Mouse (Mus musculus) hindbrain, embryonic 11.5 days (tissue): Measurements from ENCODE around the gene Morc1. TPM values are rescaled to one million over a fixed set of nuclear protein-coding genes. Genes with fewer than 3 reads are reported as not detected.

Source experiments
- ATAC-seq: fragments of 200-750 bp; cut with Nextera tagmentation; 2 replicates; pipeline ENCODE4 v1.8.0; 2017; ENCODE audit warnings: mild to moderate bottlenecking, moderate TSS enrichment, moderate library complexity; ENCODE audit not compliant: low FRiP score
- DNase-seq: peaks from one replicate; pipeline ENCODE4 v3.0.0-alpha.2; 2015; ENCODE audit warnings: low spot score
- H3K27ac ChIP-seq: fragments of 300-500 bp; sonication (generic); 2 replicates; pipeline ENCODE4 v1.5.1; 2014; ENCODE audit warnings: mild to moderate bottlenecking, low read depth, low read length
- H3K27me3 ChIP-seq: fragments of 300-500 bp; sonication (generic); 2 replicates; pipeline ENCODE4 v1.6.1; 2014; ENCODE audit warnings: mild to moderate bottlenecking, low read length, moderate library complexity, mixed read lengths; ENCODE audit not compliant: control insufficient read depth, insufficient read depth
- H3K36me3 ChIP-seq: fragments of 300-500 bp; sonication (generic); 2 replicates; pipeline ENCODE4 v1.6.1; 2014; ENCODE audit warnings: mild to moderate bottlenecking, low read length, moderate library complexity, mixed read lengths; ENCODE audit not compliant: control insufficient read depth, insufficient read depth
- H3K4me1 ChIP-seq: fragments of 300-500 bp; sonication (generic); replicated peaks from 2 replicates; pipeline ENCODE4 v1.6.1; 2014; ENCODE audit warnings: low read length, mixed read lengths; ENCODE audit not compliant: control insufficient read depth, insufficient read depth
- H3K4me2 ChIP-seq: fragments of 300-500 bp; sonication (generic); replicated peaks from 2 replicates; pipeline ENCODE4 v1.6.1; 2014; ENCODE audit warnings: mild to moderate bottlenecking, low read depth, low read length
- H3K4me3 ChIP-seq: fragments of 300-500 bp; sonication (generic); 2 replicates; pipeline ENCODE4 v1.5.1; 2014; ENCODE audit warnings: low read depth, low read length
- H3K9ac ChIP-seq: fragments of 300-500 bp; sonication (generic); 2 replicates; pipeline ENCODE4 v1.6.1; 2014; ENCODE audit warnings: low read depth, low read length
- H3K9me3 ChIP-seq: fragments of 300-500 bp; sonication (generic); 2 replicates; pipeline ENCODE4 v1.6.1; 2016; ENCODE audit warnings: low read length; ENCODE audit not compliant: control insufficient read depth
- WGBS: fragments of 180-500 bp; shearing (Covaris S2); extraction: QIAGEN DNeasy Blood & Tissue Kit; methylation state at CpG from one replicate; pipeline ENCODE4 v1.1.7; 2014; 5-methylcytosine and 5-hydroxymethylcytosine counted together
- polyA plus RNA-seq: library from polyadenylated mRNA; unstranded; fragments of >200 nt; fragmentation: Nextera tagmentation; extraction: Ambion mirVana; gene quantifications from 2 replicates; pipeline ENCODE4 v1.2.1, GENCODE M21; 2014

Gene Morc1
- polyA plus RNA-seq, 1 experiment from 2014 or later: not detected

- H3K27me3 ChIP-seq: no peaks in the 10 kb centered on the region
- H3K9me3 ChIP-seq: no peaks in the 10 kb centered on the region
- H3K9ac ChIP-seq: no peak overlapping the region
- 61% methylated on average over 4 of the region's 4 CpGs for WGBS
- H3K4me1 ChIP-seq: no peaks in the 10 kb centered on the region
- H3K4me2 ChIP-seq: no peak overlapping the region
- DNase-seq (no peak), ATAC-seq (no peak)
- H3K27ac ChIP-seq: no peak overlapping the region
- no peak overlapping the region for H3K4me3 ChIP-seq
- no peaks in the 10 kb centered on the region for H3K36me3 ChIP-seq
Observed at GRCm38 (mm10) chr16:48606476-48607038, 175.5 kb downstream of the Morc1 start.

- 89% methylated on average over 3 of the region's 3 CpGs for WGBS
- ATAC-seq: no peak
- no peak overlapping the region for H3K27ac ChIP-seq
- no peaks in the 10 kb centered on the region for H3K9me3 ChIP-seq
- H3K9ac ChIP-seq: no peak overlapping the region
- H3K36me3 ChIP-seq: no peaks in the 10 kb centered on the region
- no peaks in the 10 kb centered on the region for H3K4me1 ChIP-seq
- no peak for DNase-seq
- no peak overlapping the region for H3K4me2 ChIP-seq
- H3K4me3 ChIP-seq: no peak overlapping the region
- no peaks in the 10 kb centered on the region for H3K27me3 ChIP-seq
Observed at GRCm38 (mm10) chr16:48608224-48608623, 177.2 kb downstream of the Morc1 start.

GRCm38 (mm10) chr16:48610866-48611265 lies 179.8 kb downstream of the Morc1 start:
- no peaks in the 10 kb centered on the region for H3K9me3 ChIP-seq

GRCm38 (mm10) chr16:48611436-48611835 lies 180.4 kb downstream of the Morc1 start:
- Histone ChIP-seq H3K9me3 (no peaks in the 10 kb centered on the region), H3K9ac (no peak overlapping the region), H3K4me1 (no peaks in the 10 kb centered on the region), H3K4me3 (no peak overlapping the region), H3K36me3 (no peaks in the 10 kb centered on the region), H3K27ac (no peak overlapping the region), H3K27me3 (no peaks in the 10 kb centered on the region), H3K4me2 (no peak overlapping the region)
- no peak for ATAC-seq
- WGBS: 93% methylated on average over 2 of the region's 2 CpGs
- DNase-seq: no peak

More at GRCm38 (mm10) chr16:48610866-48611265, 179.8 kb downstream of the Morc1 start:
- Histone ChIP-seq H3K9ac (no peak overlapping the region), H3K4me3 (no peak overlapping the region), H3K4me1 (no peaks in the 10 kb centered on the region), H3K27me3 (no peaks in the 10 kb centered on the region), H3K27ac (no peak overlapping the region), H3K36me3 (no peaks in the 10 kb centered on the region), H3K4me2 (no peak overlapping the region)
- DNase-seq: no peak
- 86% methylated on average over 1 of the region's 1 CpGs for WGBS
- ATAC-seq: no peak

GRCm38 (mm10) chr16:48613783-48614182 lies 182.7 kb downstream of the Morc1 start:
- 36% methylated on average over 1 of the region's 1 CpGs for WGBS
- no peaks in the 10 kb centered on the region for H3K4me1 ChIP-seq
- no peak overlapping the region for H3K27ac ChIP-seq
- DNase-seq: no peak
- H3K9ac ChIP-seq: no peak overlapping the region
- no peaks in the 10 kb centered on the region for H3K36me3 ChIP-seq
- no peaks in the 10 kb centered on the region for H3K27me3 ChIP-seq
- ATAC-seq: no peak
- no peak overlapping the region for H3K4me2 ChIP-seq
- H3K4me3 ChIP-seq: no peak overlapping the region
- H3K9me3 ChIP-seq: no peaks in the 10 kb centered on the region

GRCm38 (mm10) chr16:48620510-48620909 lies 189.5 kb downstream of the Morc1 start:
- H3K4me1 ChIP-seq: no peaks in the 10 kb centered on the region
- H3K9me3 ChIP-seq: no peaks in the 10 kb centered on the region
- ATAC-seq: no peak
- H3K4me2 ChIP-seq: no peak overlapping the region
- WGBS: 59% methylated on average over 8 of the region's 8 CpGs
- no peak overlapping the region for H3K9ac ChIP-seq
- no peaks in the 10 kb centered on the region for H3K36me3 ChIP-seq
- H3K4me3 ChIP-seq: no peak overlapping the region
- no peak overlapping the region for H3K27ac ChIP-seq
- no peaks in the 10 kb centered on the region for H3K27me3 ChIP-seq
- no peak for DNase-seq

GRCm38 (mm10) chr16:48621019-48621418 lies 190.0 kb downstream of the Morc1 start:
- no peak for DNase-seq

GRCm38 (mm10) chr16:48623447-48623846 lies 192.4 kb downstream of the Morc1 start:
- Histone ChIP-seq H3K9ac (no peak overlapping the region), H3K4me2 (no peak overlapping the region), H3K4me3 (no peak overlapping the region), H3K27me3 (no peaks in the 10 kb centered on the region), H3K36me3 (no peaks in the 10 kb centered on the region), H3K27ac (no peak overlapping the region), H3K9me3 (no peaks in the 10 kb centered on the region), H3K4me1 (no peaks in the 10 kb centered on the region)
- DNase-seq: no peak
- WGBS: 100% methylated on average over 1 of the region's 1 CpGs
- no peak for ATAC-seq

More at GRCm38 (mm10) chr16:48621019-48621418, 190.0 kb downstream of the Morc1 start:
- H3K27ac ChIP-seq: no peak overlapping the region
- no peaks in the 10 kb centered on the region for H3K9me3 ChIP-seq
- no peak for ATAC-seq
- H3K4me1 ChIP-seq: no peaks in the 10 kb centered on the region
- H3K4me2 ChIP-seq: no peak overlapping the region
- no peak overlapping the region for H3K4me3 ChIP-seq
- no peaks in the 10 kb centered on the region for H3K36me3 ChIP-seq
- no peak overlapping the region for H3K9ac ChIP-seq
- H3K27me3 ChIP-seq: no peaks in the 10 kb centered on the region
- WGBS: 30% methylated on average over 2 of the region's 2 CpGs

GRCm38 (mm10) chr16:48626186-48626585 lies 195.1 kb downstream of the Morc1 start:
- no peaks in the 10 kb centered on the region for H3K4me1 ChIP-seq
- no peak overlapping the region for H3K4me2 ChIP-seq
- no peaks in the 10 kb centered on the region for H3K27me3 ChIP-seq
- no peak overlapping the region for H3K27ac ChIP-seq
- DNase-seq (no peak), ATAC-seq (no peak)
- no peak overlapping the region for H3K9ac ChIP-seq
- 80% methylated on average over 3 of the region's 3 CpGs for WGBS
- H3K36me3 ChIP-seq: no peaks in the 10 kb centered on the region
- no peaks in the 10 kb centered on the region for H3K9me3 ChIP-seq
- H3K4me3 ChIP-seq: no peak overlapping the region
